Mouse (Mus musculus) G1E-ER4 (cell line): ENCODE results near the gene Acer3. TPM values are rescaled to one million over a fixed set of nuclear protein-coding genes. Genes with fewer than 3 reads are reported as not detected.

Experiments
- GATA1 ChIP-seq: IDR thresholded peaks from one replicate; pipeline ENCODE4 v1.8.0; 2012; ENCODE audit warnings: low read length, inconsistent platforms
- polyA plus RNA-seq: library from polyadenylated mRNA; stranded (reverse); fragments of >175 nt; gene quantifications from 2 replicates; pipeline ENCODE4 v1.2.3, GENCODE M21; 2012

Gene Acer3
- polyA plus RNA-seq, 1 experiment, result 16.3 TPM

GRCm38 (mm10) chr7:98216713-98217112 is 104.3 kb downstream of the Acer3 start:
- TF ChIP-seq GATA1, result no peak

GRCm38 (mm10) chr7:98202946-98203345 is 118.1 kb downstream of the Acer3 start:
- TF ChIP-seq GATA1, result no peak

GRCm38 (mm10) chr7:98201493-98202028 is 119.4 kb downstream of the Acer3 start:
- TF ChIP-seq GATA1, result no peak

GRCm38 (mm10) chr7:98200396-98200795 is 120.6 kb downstream of the Acer3 start:
- no peak for TF ChIP-seq GATA1

- TF ChIP-seq GATA1, result no peak
These were observed 121.6 kb downstream of the Acer3 start, which contains the start of gene B3gnt6 for GRCm38 (mm10) chr7:98199381-98199780. B3gnt6 (minus strand) TSS chr7:98199481.

- TF ChIP-seq GATA1, result no peak
These were observed 125.7 kb downstream of the Acer3 start for GRCm38 (mm10) chr7:98195151-98195801.

DNA sequence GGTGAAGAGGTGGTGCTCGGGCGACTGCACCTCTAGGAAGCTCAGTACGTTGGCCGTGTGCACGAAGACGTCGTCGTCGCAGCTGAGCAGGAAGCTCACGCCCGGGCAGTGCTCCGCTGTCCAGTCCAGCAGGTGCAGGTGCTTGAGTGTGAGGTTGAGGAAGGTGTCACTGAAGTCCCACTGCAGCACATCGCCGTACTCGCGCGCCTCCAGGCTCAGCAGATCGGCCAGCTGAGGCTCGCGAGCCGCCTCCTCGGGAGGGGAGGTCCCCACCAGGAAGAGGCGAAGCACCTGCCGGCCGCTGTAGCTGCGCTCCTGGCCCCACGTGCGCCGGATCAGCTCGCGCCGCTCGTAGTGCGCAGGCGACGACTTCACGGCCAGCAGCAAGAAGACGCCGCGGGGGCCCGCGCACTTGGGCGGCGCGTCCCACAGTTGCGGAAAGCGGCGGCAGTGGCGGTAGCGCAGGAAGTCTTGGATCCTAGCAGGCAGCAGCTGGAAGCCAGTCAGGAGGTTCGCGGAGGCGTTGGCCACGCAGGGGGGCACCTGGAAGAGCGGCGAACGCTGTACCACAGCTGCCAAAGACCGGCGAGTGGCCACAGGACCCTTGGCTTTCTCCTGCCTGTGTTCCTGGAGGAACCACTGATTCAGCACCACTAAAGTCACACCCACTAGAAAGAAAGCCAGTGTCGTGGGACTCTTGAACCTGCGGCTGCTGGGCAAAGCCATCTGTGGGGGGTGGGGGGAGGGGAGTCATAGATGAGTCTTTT is 126.8 kb downstream of the Acer3 start:
- no peak for TF ChIP-seq GATA1

DNA sequence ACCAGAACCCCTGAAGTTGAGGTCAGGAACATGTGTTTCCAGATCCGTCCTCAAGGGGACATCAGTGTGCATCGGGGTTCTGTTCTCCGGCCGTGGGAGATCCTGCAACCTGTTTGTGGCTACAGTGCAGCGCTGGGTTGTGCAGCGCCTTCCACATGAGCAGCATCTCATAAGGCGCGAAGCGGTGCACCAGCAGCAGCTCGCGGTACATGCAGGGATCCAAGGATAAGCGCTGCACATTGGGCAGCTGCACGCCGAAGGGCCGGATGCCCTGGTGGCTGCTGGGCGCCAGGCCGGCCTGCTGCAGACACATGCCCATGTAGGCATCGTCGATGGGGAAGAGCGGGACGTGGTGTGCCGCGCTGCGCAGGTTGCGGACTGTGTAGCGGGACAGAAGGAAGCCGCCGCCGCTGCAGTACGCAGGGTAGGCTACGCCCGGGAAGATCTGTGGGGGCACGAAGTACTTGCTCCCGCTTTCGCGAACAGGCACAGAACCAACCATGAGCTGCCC is 127.4 kb downstream of the Acer3 start:
- TF ChIP-seq GATA1, result no peak

DNA sequence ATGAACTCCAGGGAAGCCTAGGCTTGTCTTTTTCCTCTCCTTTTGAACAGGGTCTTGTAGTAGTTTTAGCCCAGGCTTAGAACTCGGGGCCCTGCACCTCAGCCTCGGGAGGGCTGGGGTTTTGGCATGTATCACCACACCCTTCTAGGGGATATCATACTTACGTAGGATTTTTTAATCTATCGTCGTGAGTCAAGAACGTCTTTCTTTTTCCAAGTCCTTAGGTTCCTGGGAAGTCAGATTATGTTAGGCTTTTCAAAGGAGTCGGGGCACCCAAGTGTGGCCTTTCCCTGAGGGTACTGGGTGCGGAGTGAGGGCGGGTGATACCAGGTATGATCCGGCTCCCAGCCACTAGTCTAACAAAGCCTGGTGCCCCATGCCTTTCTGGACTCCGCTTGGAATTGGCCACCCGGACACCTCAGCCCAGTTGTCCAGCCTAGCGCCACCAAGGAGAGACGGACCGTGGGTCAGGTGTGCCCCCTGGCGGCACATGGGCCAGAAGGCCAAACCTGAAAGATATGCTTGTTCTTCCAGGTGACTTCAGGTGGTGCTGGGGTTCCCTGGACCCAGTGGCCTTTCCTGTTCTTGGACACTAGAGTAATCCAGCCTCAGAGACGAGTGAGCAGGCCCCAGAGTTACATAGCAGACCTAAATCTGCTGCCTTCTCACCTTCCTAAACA is 129.3 kb downstream of the Acer3 start:
- no peak for TF ChIP-seq GATA1

DNA sequence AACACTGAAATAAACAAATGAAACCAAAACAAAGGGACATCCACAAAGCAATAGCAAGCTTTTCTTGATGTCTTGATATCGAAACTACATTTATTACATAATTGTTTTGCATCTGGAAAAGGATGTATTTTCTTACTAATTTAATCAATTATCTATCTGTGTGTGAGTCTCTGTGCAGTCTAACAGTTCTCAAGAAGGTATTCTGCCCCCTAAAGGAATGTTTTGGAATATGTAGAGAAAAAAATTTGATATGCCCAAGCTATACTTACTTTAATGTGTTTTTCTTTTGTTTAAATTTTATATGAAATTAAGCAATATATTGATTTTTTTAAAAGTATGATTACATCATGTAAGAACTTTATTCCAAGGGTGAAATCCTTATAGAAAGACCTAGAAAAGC is 130.4 kb downstream of the Acer3 start:
- no peak for TF ChIP-seq GATA1

- TF ChIP-seq GATA1, result no peak
These were observed 131.3 kb downstream of the Acer3 start for GRCm38 (mm10) chr7:98189745-98190144.

GRCm38 (mm10) chr7:98188680-98189079 is 132.3 kb downstream of the Acer3 start:
- TF ChIP-seq GATA1, result no peak

GRCm38 (mm10) chr7:98188238-98188637 is 132.8 kb downstream of the Acer3 start:
- TF ChIP-seq GATA1, result no peak

DNA sequence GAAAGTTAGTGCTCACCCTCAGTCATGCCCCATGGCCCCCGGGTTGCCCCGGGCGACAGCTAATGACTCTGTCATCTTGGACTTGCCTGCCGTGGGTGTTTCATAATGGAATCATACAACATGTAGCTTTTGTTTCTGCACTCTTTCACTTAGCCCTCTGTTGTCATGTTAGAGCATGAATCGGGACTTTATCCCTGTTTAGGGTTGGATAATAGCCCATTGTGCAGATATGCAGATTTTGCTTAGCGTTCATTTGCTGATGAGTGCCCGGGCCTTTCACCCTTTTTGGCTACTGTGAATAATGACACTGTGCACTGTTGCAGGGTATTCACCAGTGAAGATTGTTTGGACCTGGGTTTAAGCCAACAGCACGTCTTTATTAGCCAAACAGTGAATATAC is 134.4 kb downstream of the Acer3 start:
- TF ChIP-seq GATA1, result no peak

GRCm38 (mm10) chr7:98185326-98185725 is 135.7 kb downstream of the Acer3 start:
- TF ChIP-seq GATA1, result no peak

DNA sequence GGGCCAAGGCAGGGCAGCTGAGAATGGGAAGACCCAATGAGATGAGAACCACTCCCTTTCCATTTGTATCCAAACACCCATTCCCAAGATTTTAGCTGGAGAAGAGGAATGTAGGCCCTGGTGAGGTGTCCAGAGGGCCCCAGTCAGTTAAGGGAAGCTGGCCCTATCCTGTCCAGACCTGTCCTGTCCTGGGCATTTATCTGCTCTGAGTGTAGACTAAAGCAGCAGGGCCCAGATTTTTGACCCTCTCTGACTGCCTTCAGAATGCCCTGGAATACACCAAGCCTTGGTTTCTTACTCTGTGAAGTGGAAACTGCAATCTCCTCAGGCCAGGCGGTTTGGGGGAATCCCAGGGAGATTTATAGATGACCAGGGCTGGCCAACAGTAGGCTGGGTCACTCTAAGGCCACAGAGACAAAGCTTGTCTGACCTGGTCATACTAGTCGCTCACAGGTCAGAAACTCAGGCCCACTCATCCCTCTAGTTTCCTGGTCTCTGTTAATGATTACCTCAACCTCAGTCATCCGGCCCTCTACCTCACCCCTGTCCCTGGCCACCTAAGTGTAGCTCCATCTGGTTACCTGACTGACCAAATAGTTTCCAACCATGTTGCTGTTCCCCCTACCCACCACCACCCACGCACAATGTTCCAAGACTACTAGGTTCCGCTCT is 142.3 kb downstream of the Acer3 start:
- no peak for TF ChIP-seq GATA1
